ENCODE assay signal across 9 mouse cellular contexts in genomic region chr17:44351499-44352117, GRCm38 (mm10).
DNase-seq lines count a peak whose midpoint lies in the region; ATAC-seq and TF ChIP-seq lines count a peak whose summit lies in the region.
"Had no signal": no experiment of that assay in that cellular context is flagged by ENCODE, and none has a peak within 500 bp of the region (broad histone marks: within the 10 kb centered on the region; RNA-seq: fewer than 3 reads in every experiment).

No protein-coding gene starts in this region.

- peak; percentile 2 to 10 for DNase-seq in spleen, adult 2 months (ENCODE audit: low read depth in 1 of 2, low spot score in 2 of 2)
- no peak for DNase-seq in spleen, adult 12 weeks (ENCODE audit: low spot score)
- peak; percentile 23 for DNase-seq in forebrain, postnatal 0 days
- DNase-seq in heart, postnatal 4 days, result no peak
- DNase-seq in right cerebral cortex, postnatal 10 days (ENCODE audit: low spot score in 2 of 2), result no peak
- no peak for DNase-seq in layer of hippocampus, postnatal 36 days

- ATAC-seq in forebrain, postnatal 0 days, result peak; percentile 26
- ATAC-seq in midbrain, embryonic 13.5 days, result peak; percentile 87
- no peak for ATAC-seq in erythroblast, adult 5-6 weeks (replicated peaks; ENCODE audit: low FRiP score, poor library complexity, severe bottlenecking)

- H3K4me3 ChIP-seq in spleen, adult 2 months (ENCODE audit: extremely low read depth, insufficient read depth, insufficient read length), result no peak overlapping the region
- H3K4me3 ChIP-seq in forebrain, postnatal 0 days (ENCODE audit: low read depth, low read length), result no peak overlapping the region
- no peak overlapping the region for H3K4me3 ChIP-seq in midbrain, embryonic 13.5 days (replicated peaks)
- H3K4me3 ChIP-seq: heart, embryonic 13.5 days had no signal

- peaks cover 4% of the 10 kb centered on the region; the same call in 1 of the 2 replicates for H3K4me1 ChIP-seq in spleen, adult 2 months (ENCODE audit: control insufficient read depth, insufficient read depth, insufficient read length)
- no peaks in the 10 kb centered on the region for H3K4me1 ChIP-seq in forebrain, postnatal 0 days (ENCODE audit: insufficient read depth)
- H3K4me1 ChIP-seq in midbrain, embryonic 13.5 days (replicated peaks), result peaks cover 7% of the 10 kb centered on the region; the same call in 1 of the 2 replicates

- H3K9ac ChIP-seq in forebrain, postnatal 0 days, result no peak overlapping the region
- no peak overlapping the region for H3K9ac ChIP-seq in midbrain, embryonic 13.5 days (replicated peaks)
- H3K9ac ChIP-seq: heart, embryonic 13.5 days had no signal

- H3K36me3 ChIP-seq in spleen, adult 2 months (ENCODE audit: control insufficient read depth, insufficient read depth, low read length), result no peaks in the 10 kb centered on the region
- H3K36me3 ChIP-seq in forebrain, postnatal 0 days (ENCODE audit: insufficient read depth), result no peaks in the 10 kb centered on the region
- no peaks in the 10 kb centered on the region for H3K36me3 ChIP-seq in midbrain, embryonic 13.5 days
- H3K36me3 ChIP-seq: heart, embryonic 13.5 days had no signal

- no peak overlapping the region for H3K27ac ChIP-seq in spleen, adult 2 months (ENCODE audit: insufficient read depth, low read length)
- no peak overlapping the region for H3K27ac ChIP-seq in forebrain, postnatal 0 days (ENCODE audit: low read depth, low read length)
- H3K27ac ChIP-seq in midbrain, embryonic 13.5 days, result no peak overlapping the region
- H3K27ac ChIP-seq: heart, embryonic 13.5 days had no signal

- no peak overlapping the region for H3K4me2 ChIP-seq in forebrain, postnatal 0 days (ENCODE audit: low read depth)
- H3K4me2 ChIP-seq in midbrain, embryonic 13.5 days (replicated peaks), result peak overlapping the region; percentile 19
- H3K4me2 ChIP-seq: heart, embryonic 13.5 days had no signal

- TF ChIP-seq CTCF in spleen, adult 2 months (IDR thresholded peaks at IDR 0.05; ENCODE audit: extremely low read depth, insufficient read depth, insufficient read length, insufficient replicate concordance), result no peak
- TF ChIP-seq CTCF in forebrain, postnatal 0 days (IDR thresholded peaks at IDR 0.05; ENCODE audit: low read depth), result peak; percentile 33; the same call in 1 of the 2 replicates

- no peaks in the 10 kb centered on the region for H3K9me3 ChIP-seq in forebrain, postnatal 0 days (ENCODE audit: low read length)
- H3K9me3 ChIP-seq in midbrain, embryonic 13.5 days, result no peaks in the 10 kb centered on the region
- H3K9me3 ChIP-seq: heart, embryonic 13.5 days had no signal

- H3K27me3 ChIP-seq in spleen, adult 2 months (ENCODE audit: control insufficient read depth, insufficient read depth, low read length), result no peaks in the 10 kb centered on the region
- H3K27me3 ChIP-seq in forebrain, postnatal 0 days (ENCODE audit: insufficient read depth, low read length), result no peaks in the 10 kb centered on the region
- H3K27me3 ChIP-seq in midbrain, embryonic 13.5 days, result no peaks in the 10 kb centered on the region

- no peak for TF ChIP-seq POLR2A in spleen, adult 2 months (IDR thresholded peaks at IDR 0.05; ENCODE audit: low read depth, low read length)

- 32% methylated on average over 13 of the region's 13 CpGs for WGBS in spleen, adult 2 months
- 12% methylated on average over 13 of the region's 13 CpGs for WGBS in forebrain, postnatal 0 days
- 22% methylated on average over 13 of the region's 13 CpGs for WGBS in midbrain, embryonic 13.5 days

Comparison
In these comparisons a context has a peak if more than half of its experiments do, and no peak if none do; other contexts are left out.
1. DNase-seq: peak in spleen, adult 2 months (2 of 2) and forebrain, postnatal 0 days (single experiment); none in spleen, adult 12 weeks (single experiment), heart, postnatal 4 days (single experiment), right cerebral cortex, postnatal 10 days (0 of 2) and layer of hippocampus, postnatal 36 days (0 of 2).